Comparison of ENCODE assay signal across 8 mouse cellular contexts in genomic region chr19:46553541-46553955, GRCm38 (mm10). TPM values are rescaled to one million over a fixed set of nuclear protein-coding genes. Genes with fewer than 3 reads are reported as not detected.
A peak's percentile ranks its signal among the peaks of the same experiment; 100 is the strongest.
DNase-seq lines count a peak whose midpoint lies in the region; ATAC-seq and TF ChIP-seq lines count a peak whose summit lies in the region.

No protein-coding gene starts in this region.

- no peaks in the 10 kb centered on the region for H3K9me3 ChIP-seq in limb, embryonic 14.5 days (ENCODE audit: control insufficient read depth, low read length)
- H3K9me3 ChIP-seq in limb, embryonic 10.5 days (replicated peaks), result no peaks in the 10 kb centered on the region
- no peaks in the 10 kb centered on the region for H3K9me3 ChIP-seq in intestine, embryonic 16.5 days (ENCODE audit: control insufficient read depth, low read length)
- H3K9me3 ChIP-seq in neural tube, embryonic 14.5 days (ENCODE audit: control insufficient read depth, low read length), result no peaks in the 10 kb centered on the region

- no peak for ATAC-seq in limb, embryonic 14.5 days (ENCODE audit: low FRiP score, low read depth)
- peak; percentile 46; the same call in 1 of the 2 replicates for ATAC-seq in intestine, embryonic 16.5 days
- ATAC-seq in neural tube, embryonic 14.5 days (ENCODE audit: low read depth), result peak; percentile 73; the same call in 1 of the 2 replicates

- no peak overlapping the region for H3K9ac ChIP-seq in limb, embryonic 14.5 days (ENCODE audit: low read depth, low read length, severe bottlenecking)
- H3K9ac ChIP-seq in intestine, embryonic 16.5 days (ENCODE audit: low read depth, low read length), result no peak overlapping the region
- H3K9ac ChIP-seq in neural tube, embryonic 14.5 days (replicated peaks; ENCODE audit: low read depth, low read length), result no peak overlapping the region

- TF ChIP-seq POLR2A in limb, embryonic 14.5 days (IDR thresholded peaks at IDR 0.05; ENCODE audit: borderline replicate concordance, extremely low read depth, insufficient read depth, insufficient read length), result no peak

- H3K27me3 ChIP-seq in limb, embryonic 14.5 days (ENCODE audit: control insufficient read depth, insufficient read depth, low read length), result no peaks in the 10 kb centered on the region
- H3K27me3 ChIP-seq in limb, embryonic 10.5 days (ENCODE audit: low read depth, poor library complexity, severe bottlenecking), result no peaks in the 10 kb centered on the region
- no peaks in the 10 kb centered on the region for H3K27me3 ChIP-seq in intestine, embryonic 16.5 days (replicated peaks; ENCODE audit: control insufficient read depth, insufficient read depth, low read length)
- no peaks in the 10 kb centered on the region for H3K27me3 ChIP-seq in neural tube, embryonic 14.5 days (ENCODE audit: control insufficient read depth, insufficient read depth, low read length)

- H3K4me1 ChIP-seq in limb, embryonic 14.5 days (ENCODE audit: control insufficient read depth, insufficient read depth, low read length), result no peaks in the 10 kb centered on the region
- peaks cover 3% of the 10 kb centered on the region for H3K4me1 ChIP-seq in limb, embryonic 10.5 days
- peaks cover 5% of the 10 kb centered on the region; the same call in 1 of the 2 replicates for H3K4me1 ChIP-seq in intestine, embryonic 16.5 days (ENCODE audit: control insufficient read depth, insufficient read depth, low read length)
- peaks cover 8% of the 10 kb centered on the region; the same call in 1 of the 2 replicates for H3K4me1 ChIP-seq in neural tube, embryonic 14.5 days (ENCODE audit: control insufficient read depth, insufficient read depth, low read length)

- DNase-seq in adrenal gland, postnatal 14 days, result peak; percentile 67
- no peak for DNase-seq in adrenal gland, adult 8-10 months
- DNase-seq in limb, embryonic 14.5 days (ENCODE audit: low spot score), result peak; percentile 42
- no peak for DNase-seq in limb, embryonic 10.5 days (ENCODE audit: low spot score)
- peak; percentile 36 for DNase-seq in c-Kit-negative CD71-positive TER-119-positive erythroid progenitor cells, embryonic 14.5 days (ENCODE audit: low read depth, low spot score)
- no peak for DNase-seq in frontal cortex, postnatal 25 days (ENCODE audit: low spot score in 2 of 2)

- H3K4me2 ChIP-seq in limb, embryonic 14.5 days (replicated peaks; ENCODE audit: low read depth, low read length, severe bottlenecking), result no peak overlapping the region
- no peak overlapping the region for H3K4me2 ChIP-seq in intestine, embryonic 16.5 days (ENCODE audit: low read depth, low read length)
- no peak overlapping the region for H3K4me2 ChIP-seq in neural tube, embryonic 14.5 days (ENCODE audit: low read depth, low read length)

- WGBS in limb, embryonic 14.5 days, result 75% methylated on average over 11 of the region's 11 CpGs
- 91% methylated on average over 11 of the region's 11 CpGs for WGBS in limb, embryonic 10.5 days
- WGBS in intestine, embryonic 16.5 days, result 50% methylated on average over 11 of the region's 11 CpGs
- 41% methylated on average over 11 of the region's 11 CpGs for WGBS in neural tube, embryonic 14.5 days

- no peak overlapping the region for H3K27ac ChIP-seq in limb, embryonic 14.5 days (replicated peaks; ENCODE audit: low read depth, low read length)
- H3K27ac ChIP-seq in limb, embryonic 10.5 days, result no peak overlapping the region
- H3K27ac ChIP-seq in intestine, embryonic 16.5 days (ENCODE audit: low read length), result no peak overlapping the region
- H3K27ac ChIP-seq in neural tube, embryonic 14.5 days (ENCODE audit: low read depth, low read length), result peak overlapping the region; percentile 28; the same call in 1 of the 2 replicates

- H3K4me3 ChIP-seq in limb, embryonic 14.5 days (replicated peaks; ENCODE audit: low read length), result no peak overlapping the region
- H3K4me3 ChIP-seq in limb, embryonic 10.5 days, result no peak overlapping the region
- no peak overlapping the region for H3K4me3 ChIP-seq in intestine, embryonic 16.5 days (ENCODE audit: low read length)
- no peak overlapping the region for H3K4me3 ChIP-seq in neural tube, embryonic 14.5 days (ENCODE audit: low read depth, low read length)

- H3K36me3 ChIP-seq in limb, embryonic 14.5 days (ENCODE audit: control insufficient read depth, insufficient read depth, low read length), result peaks cover 55% of the 10 kb centered on the region
- peaks cover 86% of the 10 kb centered on the region for H3K36me3 ChIP-seq in limb, embryonic 10.5 days
- peaks cover 4% of the 10 kb centered on the region; the same call in 1 of the 2 replicates for H3K36me3 ChIP-seq in intestine, embryonic 16.5 days (ENCODE audit: control insufficient read depth, insufficient read depth, low read length)
- H3K36me3 ChIP-seq in neural tube, embryonic 14.5 days (ENCODE audit: control insufficient read depth, insufficient read depth, low read length), result peaks cover 42% of the 10 kb centered on the region

RNA-seq across cellular contexts. Expression of gene Arl3, which starts 19.4 kb away (rescaled TPM):
- total RNA-seq in adrenal gland, postnatal 14 days (2021), result 57.0 and 60.7 TPM in 2 replicates
- total RNA-seq in adrenal gland, adult 8-10 months (2022), result 10 to 100 TPM; 39.0 to 81.8 (median 61.0) TPM
- polyA plus RNA-seq in limb, embryonic 14.5 days (2012; rRNA removed), result 93.0 and 120 TPM in 2 replicates
- polyA plus RNA-seq in limb, embryonic 14.5 days (2014; fragmentation: Nextera tagmentation; extraction: Ambion mirVana), result 87.2 and 97.8 TPM in 2 replicates
- 164 and 173 TPM in 2 replicates for polyA plus RNA-seq in limb, embryonic 10.5 days (2016; fragmentation: Nextera tagmentation; extraction: Ambion mirVana)
- 53.9 and 64.5 TPM in 2 replicates for polyA plus RNA-seq in intestine, embryonic 16.5 days (2015; fragmentation: Nextera tagmentation; extraction: Ambion mirVana)
- 134 and 160 TPM in 2 replicates for polyA plus RNA-seq in neural tube, embryonic 14.5 days (2014; fragmentation: Nextera tagmentation; extraction: Ambion mirVana)

RNA-seq across cellular contexts. Expression of gene Sfxn2, which starts 19.6 kb away (rescaled TPM):
- total RNA-seq in adrenal gland, postnatal 14 days (2021), result 11.5 and 12.7 TPM in 2 replicates
- total RNA-seq in adrenal gland, adult 8-10 months (2022), result 10 to 100 TPM in 3 of 4 experiments, 1 to 10 TPM in 1; 7.0 to 16.4 (median 12.0) TPM
- polyA plus RNA-seq in limb, embryonic 14.5 days (2012; rRNA removed), result 26.4 and 26.7 TPM in 2 replicates
- polyA plus RNA-seq in limb, embryonic 14.5 days (2014; fragmentation: Nextera tagmentation; extraction: Ambion mirVana), result 21.2 and 22.0 TPM in 2 replicates
- polyA plus RNA-seq in limb, embryonic 10.5 days (2016; fragmentation: Nextera tagmentation; extraction: Ambion mirVana), result 19.0 and 21.7 TPM in 2 replicates
- polyA plus RNA-seq in intestine, embryonic 16.5 days (2015; fragmentation: Nextera tagmentation; extraction: Ambion mirVana), result 16.7 and 18.1 TPM in 2 replicates
- polyA plus RNA-seq in neural tube, embryonic 14.5 days (2014; fragmentation: Nextera tagmentation; extraction: Ambion mirVana), result 10.5 and 10.7 TPM in 2 replicates

RNA-seq across cellular contexts. Expression of gene Wbp1l, which starts 45.3 kb away (rescaled TPM):
- 132 and 137 TPM in 2 replicates for total RNA-seq in adrenal gland, postnatal 14 days (2021)
- total RNA-seq in adrenal gland, adult 8-10 months (2022), result 100 to 1,000 TPM; 149 to 232 (median 189) TPM
- 44.0 and 54.1 TPM in 2 replicates for polyA plus RNA-seq in limb, embryonic 14.5 days (2012; rRNA removed)
- polyA plus RNA-seq in limb, embryonic 14.5 days (2014; fragmentation: Nextera tagmentation; extraction: Ambion mirVana), result 42.6 and 43.8 TPM in 2 replicates
- polyA plus RNA-seq in limb, embryonic 10.5 days (2016; fragmentation: Nextera tagmentation; extraction: Ambion mirVana), result 49.8 and 52.3 TPM in 2 replicates
- polyA plus RNA-seq in intestine, embryonic 16.5 days (2015; fragmentation: Nextera tagmentation; extraction: Ambion mirVana), result 39.3 and 40.0 TPM in 2 replicates
- 28.2 and 35.2 TPM in 2 replicates for polyA plus RNA-seq in neural tube, embryonic 14.5 days (2014; fragmentation: Nextera tagmentation; extraction: Ambion mirVana)

RNA-seq across cellular contexts. Expression of gene Trim8, which starts 52.0 kb away (rescaled TPM):
- total RNA-seq in adrenal gland, postnatal 14 days (2021), result 39.3 and 44.9 TPM in 2 replicates
- total RNA-seq in adrenal gland, adult 8-10 months (2022), result 10 to 100 TPM; 46.6 to 69.0 (median 59.4) TPM
- 22.7 and 32.5 TPM in 2 replicates for polyA plus RNA-seq in limb, embryonic 14.5 days (2012; rRNA removed)
- 21.5 and 23.1 TPM in 2 replicates for polyA plus RNA-seq in limb, embryonic 14.5 days (2014; fragmentation: Nextera tagmentation; extraction: Ambion mirVana)
- polyA plus RNA-seq in limb, embryonic 10.5 days (2016; fragmentation: Nextera tagmentation; extraction: Ambion mirVana), result 13.0 and 15.2 TPM in 2 replicates
- polyA plus RNA-seq in intestine, embryonic 16.5 days (2015; fragmentation: Nextera tagmentation; extraction: Ambion mirVana), result 10.1 and 13.7 TPM in 2 replicates
- 32.2 and 37.5 TPM in 2 replicates for polyA plus RNA-seq in neural tube, embryonic 14.5 days (2014; fragmentation: Nextera tagmentation; extraction: Ambion mirVana)

Comparison
In these comparisons a context has a peak if more than half of its experiments do, and no peak if none do; other contexts are left out.
1. DNase-seq: peak in adrenal gland, postnatal 14 days (single experiment), limb, embryonic 14.5 days (single experiment) and c-Kit-negative CD71-positive TER-119-positive erythroid progenitor cells, embryonic 14.5 days (single experiment); none in adrenal gland, adult 8-10 months (single experiment), limb, embryonic 10.5 days (single experiment) and frontal cortex, postnatal 25 days (0 of 2).